Mouse (Mus musculus) heart, adult 18-20 months (tissue): ENCODE results near the gene Cd247. TPM values are rescaled to one million over a fixed set of nuclear protein-coding genes. Genes with fewer than 3 reads are reported as not detected.

Experiments used
- DNase-seq, 2 experiments: peaks; one replicate each; pipeline ENCODE4 v3.0.0; 2021 to 2022; ENCODE audit warnings: mixed read lengths in 1 of 2
- total RNA-seq, 2 experiments: library from RNA; stranded (reverse); gene quantifications; 2 replicates each; pipeline ENCODE4 v1.2.3; 2021

Gene Cd247
- total RNA-seq, 2 experiments from 2014 or later, result 0.37 to 2.1 TPM

DNA sequence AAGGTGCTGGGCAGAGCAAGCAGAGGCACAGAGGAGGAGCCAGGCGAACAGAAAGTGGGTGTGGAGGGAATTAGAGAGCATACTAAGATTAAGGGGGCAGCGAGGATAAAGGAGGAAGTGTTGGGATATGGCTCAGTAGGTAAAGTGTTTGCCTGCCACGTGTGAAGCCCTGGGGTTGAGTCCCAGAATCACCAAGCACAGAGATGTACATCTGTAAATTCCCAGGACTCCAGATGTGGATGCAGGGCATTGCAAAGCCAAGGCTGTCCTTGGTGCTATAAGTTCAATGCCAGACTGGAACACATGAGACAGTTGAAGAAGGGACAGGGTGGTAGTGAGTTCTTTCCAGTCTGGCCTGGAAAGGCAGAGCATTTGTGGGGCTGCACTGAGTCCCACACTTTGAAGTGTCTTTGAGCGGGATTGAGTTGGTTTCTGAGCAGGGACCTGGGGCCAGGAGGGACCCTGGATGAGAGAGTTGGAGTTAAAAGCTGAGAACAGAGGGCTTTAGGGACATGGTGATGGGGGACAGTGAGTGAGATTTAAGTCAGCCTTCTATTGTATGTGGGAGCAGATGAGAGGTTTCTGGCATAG lies 64.7 kb downstream of the Cd247 start:
- DNase-seq, result no peak

DNA sequence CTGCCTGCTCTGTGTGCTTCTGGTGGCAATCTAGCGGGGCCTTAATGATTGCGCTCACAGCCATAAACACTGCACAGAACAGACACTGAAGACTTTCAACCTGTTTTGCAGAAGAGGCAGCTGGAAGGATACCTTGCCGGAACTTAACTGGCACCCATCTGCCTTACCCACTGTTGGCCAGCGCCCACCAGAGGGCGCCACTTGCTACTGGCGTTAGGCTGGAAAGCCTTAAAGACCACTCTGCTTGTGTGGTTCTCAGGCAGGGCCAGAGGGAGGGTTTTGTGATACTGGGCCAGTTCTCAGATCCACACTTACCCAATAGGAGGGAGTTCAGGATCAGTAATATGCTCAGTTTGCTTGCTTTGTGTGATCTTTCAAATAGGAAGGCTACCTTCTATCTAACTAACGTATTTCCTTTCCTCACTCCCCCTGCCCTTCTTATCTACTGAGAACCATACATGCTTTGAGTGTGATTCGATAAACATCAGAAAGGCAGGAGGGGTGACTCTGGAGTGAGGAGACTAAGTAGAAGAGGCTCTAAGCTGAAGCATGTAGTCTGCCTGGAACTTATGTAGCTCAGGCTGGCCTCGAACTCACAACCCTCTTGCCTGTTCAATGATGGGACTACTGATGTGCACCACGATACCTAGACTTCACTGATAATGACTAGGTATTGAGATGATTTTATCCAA lies 65.4 kb downstream of the Cd247 start:
- peak; percentile 47 to 81 for DNase-seq

DNA sequence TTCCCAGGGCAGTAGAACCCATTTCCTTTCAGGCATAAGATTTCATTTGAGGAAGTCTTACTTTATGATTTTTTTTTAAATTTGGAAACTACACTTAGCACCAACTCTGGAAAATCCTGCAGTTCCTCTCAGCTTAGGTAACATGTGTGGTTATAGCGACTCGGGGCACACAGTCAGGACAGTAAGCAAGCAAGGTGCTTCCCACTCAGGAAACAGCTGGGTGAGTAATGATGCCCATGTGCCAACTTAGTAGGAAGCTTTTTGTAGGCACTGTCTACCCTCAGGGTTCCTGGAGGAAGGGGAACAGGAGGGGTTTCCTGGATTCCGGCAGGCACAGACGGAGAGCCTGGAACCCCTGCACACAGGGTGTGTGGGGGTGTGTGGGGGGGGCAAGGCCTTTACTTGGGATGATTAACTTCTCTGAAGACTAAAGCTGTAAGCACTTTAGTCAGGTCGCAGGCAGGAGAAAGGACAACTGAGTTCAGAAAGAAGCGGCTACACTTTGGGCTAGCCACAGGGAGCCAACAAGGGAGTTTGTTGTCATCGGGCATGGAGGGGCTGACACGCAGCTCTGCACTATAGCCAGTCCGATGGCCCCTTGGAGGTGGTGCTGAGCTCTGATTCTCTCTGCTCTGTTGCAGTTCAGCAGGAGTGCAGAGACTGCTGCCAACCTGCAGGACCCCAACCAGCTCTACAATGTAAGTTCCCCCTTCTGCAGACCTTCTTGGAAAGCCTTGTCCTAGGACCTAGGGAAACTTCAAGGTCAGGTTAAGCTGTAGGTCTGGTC lies 67.5 kb downstream of the Cd247 start:
- DNase-seq, result no peak

DNA sequence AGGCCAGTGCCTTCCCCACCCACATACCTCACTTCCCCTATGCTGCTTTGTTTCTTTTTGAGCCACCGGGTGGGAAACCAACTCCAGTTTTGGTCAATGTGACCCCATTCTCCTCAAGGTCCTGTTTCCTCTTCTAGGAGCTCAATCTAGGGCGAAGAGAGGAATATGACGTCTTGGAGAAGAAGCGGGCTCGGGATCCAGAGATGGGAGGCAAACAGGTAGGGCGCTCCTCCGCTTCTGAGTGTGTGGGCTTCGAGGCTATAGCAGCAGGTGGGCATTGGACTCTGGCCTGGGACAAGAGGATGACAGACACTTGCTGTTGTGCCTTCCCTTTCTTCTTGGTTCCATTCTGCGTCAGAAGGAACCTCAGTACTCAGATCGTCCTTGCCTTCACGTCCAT lies 68.8 kb downstream of the Cd247 start:
- no peak for DNase-seq

DNA sequence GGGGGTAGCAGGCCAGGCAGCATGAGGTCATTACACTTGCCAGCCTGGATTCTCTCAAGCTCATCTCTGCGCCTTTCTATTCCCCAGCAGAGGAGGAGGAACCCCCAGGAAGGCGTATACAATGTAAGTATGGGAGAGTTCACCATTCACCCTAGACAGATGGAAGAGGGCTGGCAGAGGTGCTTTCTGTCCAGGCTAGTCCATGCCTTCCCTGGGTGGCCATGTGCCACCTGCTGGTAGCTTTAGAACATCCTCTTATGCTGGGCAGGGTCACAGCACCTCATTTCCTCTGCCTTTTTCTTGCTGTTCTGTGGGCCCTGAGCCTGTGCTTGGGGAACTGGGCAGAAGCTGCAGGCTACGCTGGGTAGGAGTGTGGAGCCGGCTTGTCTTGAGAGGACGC lies 69.9 kb downstream of the Cd247 start:
- DNase-seq, result no peak

DNA sequence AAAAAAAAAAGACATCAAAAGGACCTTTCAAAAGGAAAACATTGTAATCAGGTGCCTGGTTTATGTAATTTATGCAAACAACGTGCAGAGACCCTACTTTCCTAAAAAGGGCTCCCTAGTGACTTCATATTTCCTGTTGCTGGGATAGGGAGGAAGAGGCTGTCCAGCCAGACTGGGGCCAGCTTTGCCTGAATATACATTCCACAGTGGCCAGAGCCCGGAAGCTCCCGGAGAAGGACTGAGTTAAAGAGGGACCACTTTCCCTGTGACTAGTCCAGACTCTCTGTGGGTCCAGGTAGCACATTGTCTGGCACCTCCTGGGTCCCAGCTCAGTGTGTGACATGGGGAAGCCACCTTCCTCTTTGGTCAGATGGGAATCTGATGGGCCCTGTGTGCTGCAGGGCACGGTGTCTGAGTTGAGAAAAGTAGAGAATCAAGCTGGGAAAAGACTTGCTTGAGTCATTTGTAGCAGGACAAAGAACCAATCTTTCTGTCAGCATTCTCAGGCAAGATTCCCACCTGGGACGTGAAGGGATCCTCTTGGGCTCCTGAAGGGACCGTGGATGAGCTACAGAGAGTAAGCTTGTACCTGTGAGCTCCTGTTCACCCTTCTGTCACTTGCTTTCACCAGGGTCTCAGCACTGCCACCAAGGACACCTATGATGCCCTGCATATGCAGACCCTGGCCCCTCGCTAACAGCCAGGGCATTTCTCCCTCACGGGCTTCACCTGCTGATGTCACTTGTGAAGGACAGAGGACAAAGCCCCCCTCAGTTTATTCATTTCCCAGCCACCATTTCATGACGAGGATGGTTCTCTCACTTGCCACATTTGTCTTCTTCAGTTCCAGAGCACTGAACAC lies 72.1 kb downstream of the Cd247 start:
- no peak for DNase-seq

DNA sequence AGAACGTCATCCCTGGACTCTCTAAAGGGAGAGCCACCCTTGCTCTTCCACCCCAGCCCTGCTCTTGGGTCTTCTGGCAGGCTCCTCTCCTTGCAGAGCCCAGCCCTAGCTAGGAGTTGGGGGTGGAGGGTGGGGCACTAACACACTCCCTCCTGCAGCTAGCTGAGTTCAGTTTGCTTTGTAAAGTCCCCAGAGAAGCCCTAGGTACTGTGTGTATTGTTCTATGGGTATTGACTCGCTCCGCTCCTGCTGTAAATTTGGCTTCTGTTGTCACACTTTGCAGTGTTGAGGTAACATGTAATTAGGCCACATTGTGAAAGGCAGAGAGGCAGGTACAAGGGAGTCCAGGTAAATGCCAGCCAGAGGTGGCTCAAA lies 72.7 kb downstream of the Cd247 start:
- DNase-seq, result no peak

DNA sequence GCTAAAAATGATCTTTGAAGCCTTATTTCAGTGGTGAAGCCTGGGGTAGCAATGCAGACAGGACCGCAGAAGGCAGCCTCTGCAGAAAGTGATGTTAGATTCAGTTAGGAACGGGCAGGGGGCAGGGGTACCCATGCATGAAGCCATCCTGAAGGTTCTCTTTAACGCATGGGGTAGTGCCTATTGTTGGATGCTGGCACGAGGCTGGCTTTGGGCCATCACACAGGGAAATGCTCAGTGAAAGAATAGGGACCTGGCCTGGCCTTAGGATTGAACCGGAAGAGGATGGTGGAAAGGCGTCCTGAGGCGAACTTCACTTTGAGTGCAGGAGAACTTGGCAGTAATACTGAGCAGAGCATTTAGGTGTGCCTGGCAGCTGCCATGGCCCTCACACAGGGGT lies 73.6 kb downstream of the Cd247 start:
- DNase-seq, result no peak

DNA sequence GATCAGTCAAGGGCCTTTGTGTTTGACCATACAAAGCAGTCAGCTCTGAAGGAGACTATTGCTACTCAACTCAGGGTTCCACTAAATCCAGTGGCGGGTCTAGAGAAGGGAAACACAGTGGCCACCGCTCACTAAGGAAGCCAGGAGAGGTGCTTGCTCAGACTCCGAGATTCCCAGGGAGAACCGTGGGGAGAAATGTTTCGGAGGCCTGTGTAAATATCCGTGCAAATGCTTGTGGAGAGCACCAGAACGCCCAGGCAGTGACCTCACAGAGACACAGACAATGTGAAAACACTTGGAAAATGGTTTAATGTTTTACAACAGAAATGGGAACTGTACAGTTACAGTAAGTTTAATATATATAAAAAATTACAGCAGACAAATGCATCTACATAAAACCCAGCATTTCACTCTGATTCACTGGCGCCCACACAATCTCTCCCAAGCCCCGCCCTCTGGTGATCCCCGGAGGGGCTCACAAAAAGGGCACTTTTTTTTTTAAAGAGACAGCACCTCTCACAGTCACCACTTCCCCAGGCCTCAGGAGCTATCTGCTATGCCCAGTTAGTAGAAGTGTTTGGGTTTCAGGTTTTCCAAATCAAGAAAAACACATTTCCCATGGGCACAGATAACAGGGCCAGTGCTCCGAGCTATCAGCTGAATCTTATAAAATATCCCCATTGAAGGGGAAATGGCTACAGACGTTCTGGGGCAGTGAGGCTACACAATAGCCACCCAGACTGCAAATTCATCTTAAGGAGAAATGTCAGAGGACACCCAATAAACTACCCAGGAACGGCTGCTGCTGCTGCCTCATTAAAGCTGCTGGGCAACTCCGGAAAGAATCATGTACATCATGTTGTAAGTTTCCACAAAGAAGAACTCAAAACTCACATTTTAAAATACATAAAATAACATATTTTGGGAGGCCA lies 76.6 kb downstream of the Cd247 start:
- DNase-seq, result no peak

DNA sequence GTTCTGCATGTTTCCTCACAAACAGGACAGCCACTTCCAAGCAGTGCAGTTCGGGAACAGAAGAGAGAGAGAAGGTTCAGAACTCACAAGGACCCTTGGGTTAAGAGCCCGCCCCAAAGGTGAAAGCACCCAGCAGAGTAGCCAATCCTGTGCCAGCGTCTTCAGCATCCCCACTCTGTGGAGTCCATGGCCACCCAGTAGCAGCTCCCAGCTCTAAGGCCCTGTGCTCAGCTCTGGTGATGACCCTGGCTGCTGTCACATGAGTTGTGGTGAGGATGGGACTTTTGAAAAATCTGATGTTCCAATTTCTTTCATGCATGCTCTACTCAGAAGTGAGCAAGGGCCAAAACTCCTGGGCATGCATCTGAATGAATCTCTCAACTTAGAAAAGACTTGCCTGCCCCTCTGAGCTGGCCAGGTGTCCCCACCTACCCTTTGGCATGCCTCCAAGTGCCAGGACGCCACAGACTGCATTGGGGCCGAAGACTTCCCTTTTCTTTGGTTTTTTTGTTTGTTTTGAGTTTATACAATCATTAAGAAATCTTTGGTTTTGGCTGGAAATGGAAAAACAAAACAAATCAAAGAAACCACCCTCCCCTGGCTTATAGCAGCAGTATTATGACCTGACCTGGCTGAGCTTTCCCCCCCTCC lies 78.3 kb downstream of the Cd247 start:
- no peak for DNase-seq

DNA sequence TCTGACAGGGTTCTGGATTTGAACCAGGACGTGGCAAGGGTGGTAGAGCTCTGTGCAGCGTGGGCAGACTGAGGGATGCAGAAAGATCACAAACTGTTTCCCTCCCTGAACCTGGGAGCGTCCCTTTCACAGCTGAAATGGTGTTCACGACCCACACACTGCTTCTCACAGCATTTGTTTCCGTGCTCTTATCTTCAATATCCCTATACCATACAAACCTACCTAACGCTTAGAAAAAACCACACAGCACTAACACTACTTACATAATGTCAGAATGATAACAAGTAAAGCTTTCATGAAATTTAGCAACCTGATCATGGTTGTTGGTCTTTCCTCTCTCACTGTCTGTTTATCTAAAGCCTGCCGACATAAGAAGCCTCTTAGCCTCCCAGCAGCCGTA lies 80.2 kb downstream of the Cd247 start:
- DNase-seq, result no peak

DNA sequence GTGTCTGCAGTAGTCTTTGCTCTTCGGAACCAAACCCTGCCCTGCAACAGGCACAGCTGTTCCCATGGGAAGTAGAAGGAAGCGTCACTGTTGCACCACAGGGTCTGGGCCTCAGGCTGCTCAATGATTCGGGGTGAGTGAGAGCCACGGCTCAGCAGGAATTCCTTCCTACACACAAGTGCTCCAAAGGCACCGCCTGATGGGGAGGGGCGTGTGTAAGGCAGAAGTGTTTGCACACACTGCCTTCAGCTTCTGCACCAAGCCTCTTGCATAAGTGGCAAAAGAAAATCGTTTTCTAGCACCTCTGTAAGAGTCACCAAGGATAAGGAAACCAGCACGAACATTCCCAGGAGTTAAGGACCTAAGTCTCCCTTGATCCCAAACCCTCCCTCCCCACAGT lies 86.2 kb downstream of the Cd247 start:
- DNase-seq, result no peak

DNA sequence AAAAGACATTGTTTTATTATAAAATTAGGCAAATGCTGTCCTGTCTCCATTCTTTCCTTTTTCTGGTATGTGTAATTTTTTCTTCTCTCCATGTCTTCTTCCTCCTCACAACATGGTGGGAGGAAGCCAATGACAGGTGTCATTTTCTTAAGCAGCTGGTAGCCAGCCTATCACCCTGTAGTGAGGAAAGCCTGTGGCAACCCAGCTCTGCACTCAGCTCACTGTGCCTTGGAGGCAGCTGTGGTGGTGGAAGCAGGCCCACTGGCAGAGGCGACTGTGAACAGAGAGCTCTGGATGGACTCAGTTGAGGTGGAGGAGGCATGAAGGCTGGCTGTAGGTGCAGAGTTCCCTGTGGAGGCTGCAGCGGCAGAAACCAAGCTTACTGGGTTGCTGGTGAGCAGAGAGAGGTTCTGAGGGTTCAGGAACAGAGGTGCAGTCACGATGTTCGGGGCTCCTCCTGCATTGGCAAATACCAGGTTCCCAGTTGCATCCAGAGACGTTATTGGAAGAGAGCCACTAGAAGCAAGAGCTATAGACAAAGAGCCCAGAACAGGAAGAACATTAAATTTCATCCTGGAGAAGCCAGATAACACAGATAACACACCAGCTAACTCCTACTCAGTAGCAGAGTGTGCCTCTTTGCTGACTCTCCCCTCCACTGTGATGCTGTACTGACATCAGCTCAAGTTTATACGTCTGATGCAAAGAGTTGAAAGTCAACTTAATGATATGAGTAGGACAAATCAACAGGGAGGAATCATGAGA lies 87.2 kb downstream of the Cd247 start:
- no peak for DNase-seq

DNA sequence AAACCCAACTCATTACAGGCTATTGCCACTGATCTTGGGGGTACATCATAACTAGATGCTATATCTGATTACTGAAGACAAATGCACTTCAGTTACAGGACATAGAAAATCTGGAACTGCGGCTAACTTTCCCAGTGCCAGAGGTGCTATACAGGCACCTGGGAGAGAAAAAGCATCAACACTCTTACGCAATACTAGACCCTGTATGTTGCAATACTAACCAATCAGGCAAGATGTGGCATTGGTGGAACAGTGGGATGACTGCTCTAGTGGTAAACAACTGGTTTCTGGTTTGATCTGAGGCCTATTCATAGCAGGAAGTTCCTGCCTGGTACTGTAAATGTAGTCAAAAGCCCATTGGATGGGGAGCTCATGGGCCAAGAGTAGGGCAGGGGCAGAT lies 90.3 kb downstream of the Cd247 start:
- no peak for DNase-seq

DNA sequence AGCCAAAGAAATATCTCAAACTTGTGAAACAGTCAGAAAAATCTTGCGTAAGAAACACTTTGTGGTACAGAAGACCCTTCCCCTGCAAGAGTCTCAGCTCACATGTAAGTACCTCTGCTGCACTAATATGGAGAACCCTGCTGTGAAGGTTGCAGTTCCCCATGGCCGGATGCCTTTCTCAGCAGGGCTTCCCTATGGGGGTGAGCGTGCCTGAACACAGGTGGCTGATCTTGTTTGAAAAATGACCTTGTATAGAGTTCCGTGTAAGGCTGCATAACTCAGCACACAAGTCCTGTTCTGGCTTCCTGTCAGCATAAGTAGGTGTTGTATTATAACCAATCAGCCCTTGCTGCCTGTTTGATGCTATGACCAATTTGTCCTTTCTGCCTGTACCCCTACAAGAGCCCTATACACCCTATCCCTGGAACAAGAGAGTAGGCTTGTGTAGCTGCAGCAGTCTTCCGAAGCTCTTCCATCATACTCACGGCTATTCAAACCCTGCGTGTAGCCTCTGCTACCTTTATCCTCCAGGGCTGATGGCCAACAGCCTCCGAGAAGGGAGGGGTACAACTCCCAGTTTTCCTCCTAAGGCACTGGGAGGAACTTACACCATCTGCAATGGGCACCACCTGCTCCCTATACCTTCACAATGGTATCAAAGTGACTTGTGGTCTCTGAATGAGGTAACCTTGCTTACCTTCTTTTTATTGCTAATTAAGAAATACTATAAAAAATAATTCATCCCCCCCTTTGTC lies 93.8 kb downstream of the Cd247 start:
- no peak for DNase-seq

DNA sequence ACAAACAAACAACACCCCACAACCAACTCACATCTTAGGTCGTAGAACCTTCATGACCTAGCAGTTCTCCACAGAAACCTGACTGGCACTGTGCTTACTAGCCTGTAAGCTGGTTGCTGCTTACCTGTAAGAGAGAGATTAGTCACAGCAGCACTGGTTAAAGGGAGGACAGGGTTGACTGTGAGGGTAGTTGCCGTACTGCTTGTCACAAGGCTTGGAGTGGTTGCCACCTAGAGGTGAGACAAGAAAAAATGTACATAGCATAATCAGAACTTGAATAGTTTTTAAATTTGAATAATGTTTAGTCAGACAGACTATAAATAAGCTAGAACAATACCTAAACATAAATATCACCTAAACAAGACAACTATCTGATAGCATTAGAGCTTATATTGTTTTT lies 103.2 kb downstream of the Cd247 start:
- DNase-seq, result no peak

DNA sequence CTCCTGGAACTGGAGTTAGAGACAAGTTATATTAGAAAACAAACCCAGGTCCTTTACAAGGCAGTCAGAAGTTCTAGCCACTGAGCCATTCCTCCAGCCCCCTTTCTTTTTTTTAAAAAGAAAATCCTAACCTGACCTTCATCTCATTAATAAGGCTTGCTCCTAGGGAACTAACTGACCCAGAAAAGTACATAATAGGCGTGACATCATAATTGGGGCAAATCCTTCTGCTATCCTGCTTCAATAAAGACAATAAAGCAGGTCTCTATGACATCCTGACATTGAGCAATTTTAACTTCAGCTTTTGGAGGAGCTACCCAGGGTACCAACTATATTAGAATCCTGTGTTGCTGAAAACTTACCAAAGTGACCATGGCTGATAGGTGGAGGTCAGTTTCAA lies 115.1 kb downstream of the Cd247 start:
- DNase-seq, result no peak

DNA sequence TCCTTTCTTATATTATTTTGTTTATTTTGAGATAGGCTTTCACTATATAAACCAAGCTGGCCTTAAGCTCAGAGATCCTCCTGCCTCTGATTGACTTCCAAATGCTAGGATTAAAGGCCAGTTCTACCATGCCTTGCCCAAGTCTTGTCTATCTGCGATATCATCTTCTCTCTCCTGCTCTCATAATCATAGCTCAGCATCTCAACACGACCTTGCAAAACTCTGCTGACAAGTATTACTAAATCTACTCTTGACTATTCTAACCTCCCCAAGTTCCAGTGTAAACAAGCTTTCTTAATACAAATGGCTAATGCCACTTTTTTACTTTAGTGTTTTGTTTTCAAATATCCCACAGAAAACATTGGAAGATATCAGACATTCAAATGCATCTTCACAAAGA lies 119.7 kb downstream of the Cd247 start:
- no peak for DNase-seq

DNA sequence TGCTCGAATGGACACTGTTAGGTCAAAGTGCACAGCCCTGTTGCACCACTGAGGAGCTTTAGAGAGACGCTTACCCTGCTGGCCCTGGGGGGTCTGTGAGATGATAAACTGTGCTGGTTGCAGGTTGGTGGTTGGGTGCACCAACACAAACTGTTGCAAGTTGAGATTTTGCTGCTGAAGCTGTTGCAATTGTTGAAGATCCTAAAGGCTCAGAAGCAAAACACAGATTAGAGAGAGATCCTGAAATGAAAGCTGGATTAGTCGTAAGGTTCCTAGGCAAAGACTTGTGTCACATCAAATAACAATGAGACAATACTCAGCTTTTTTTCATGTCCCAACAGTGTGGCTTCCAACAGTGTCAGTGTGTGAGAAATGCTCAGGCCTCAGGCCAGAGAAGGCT lies 120.3 kb downstream of the Cd247 start:
- no peak for DNase-seq
